Mouse (Mus musculus) c-Kit-positive CD71-positive TER-119-positive erythroid progenitor cells, embryonic 14.5 days (primary cell): ENCODE measurements around the gene Alkbh6.
A peak's percentile ranks its signal among the peaks of the same experiment; 100 is the strongest.

ENCODE experiments used
- DNase-seq: peaks from one replicate; pipeline ENCODE4 v3.0.0-alpha.2; 2013; ENCODE audit warnings: low spot score

Gene Alkbh6

GRCm38 (mm10) chr7:30295103-30295502, 13.4 kb upstream of the Alkbh6 start:
- DNase-seq = no peak

DNA sequence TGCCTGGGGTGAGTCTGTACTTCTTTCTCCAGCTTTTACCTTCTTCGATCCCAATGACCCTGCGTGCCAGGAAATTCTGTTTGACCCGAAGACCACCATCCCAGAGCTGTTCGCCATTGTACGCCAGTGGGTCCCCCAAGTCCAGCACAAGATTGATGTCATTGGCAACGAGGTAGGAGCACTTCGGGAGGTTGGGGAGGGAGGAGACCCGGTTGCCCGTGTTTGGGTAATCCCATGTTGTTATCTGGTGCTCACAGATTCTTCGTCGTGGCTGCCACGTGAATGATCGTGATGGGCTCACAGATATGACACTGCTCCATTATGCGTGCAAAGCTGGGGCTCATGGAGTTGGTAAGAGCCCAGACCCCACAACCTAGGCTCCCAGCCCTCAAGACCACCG, 11.7 kb upstream of the Alkbh6 start:
- DNase-seq = no peak

DNA sequence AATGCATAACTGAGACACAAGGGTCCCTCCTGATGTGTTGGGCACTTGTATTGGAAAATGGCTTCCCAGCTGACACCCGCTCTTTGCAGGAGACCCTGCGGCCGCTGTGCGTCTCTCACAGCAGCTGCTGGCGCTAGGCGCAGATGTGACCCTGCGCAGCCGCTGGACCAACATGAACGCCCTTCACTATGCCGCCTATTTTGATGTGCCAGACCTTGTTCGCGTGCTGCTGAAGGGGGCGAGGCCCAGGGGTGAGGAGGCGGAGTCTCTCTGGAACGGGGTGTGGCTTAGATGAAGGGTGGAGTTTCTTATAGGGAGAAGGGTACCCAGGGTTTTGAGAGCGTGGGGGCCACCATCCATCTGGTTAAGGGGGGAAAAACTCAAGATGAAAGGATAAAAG, 11.3 kb upstream of the Alkbh6 start:
- no peak for DNase-seq

DNA sequence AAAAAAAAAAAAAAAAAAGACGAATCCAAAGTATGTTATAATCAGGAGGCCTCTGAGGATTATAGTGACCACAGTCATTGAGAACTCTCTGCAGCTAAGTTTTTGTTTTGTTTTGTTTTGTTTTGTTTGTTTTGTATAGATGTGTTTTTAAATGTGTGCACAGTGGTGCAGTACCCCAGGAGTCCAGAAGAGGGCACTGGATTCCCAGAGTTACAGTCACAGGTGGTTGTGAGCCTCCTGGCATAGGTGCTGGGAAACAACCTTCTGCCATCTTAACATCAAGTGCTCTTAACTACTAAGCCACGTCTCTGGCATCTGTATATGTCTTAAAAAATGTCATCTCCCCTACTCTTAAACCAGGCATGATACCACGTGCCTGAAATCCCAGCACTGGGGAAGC, 7.6 kb upstream of the Alkbh6 start:
- DNase-seq = peak; percentile 47

DNA sequence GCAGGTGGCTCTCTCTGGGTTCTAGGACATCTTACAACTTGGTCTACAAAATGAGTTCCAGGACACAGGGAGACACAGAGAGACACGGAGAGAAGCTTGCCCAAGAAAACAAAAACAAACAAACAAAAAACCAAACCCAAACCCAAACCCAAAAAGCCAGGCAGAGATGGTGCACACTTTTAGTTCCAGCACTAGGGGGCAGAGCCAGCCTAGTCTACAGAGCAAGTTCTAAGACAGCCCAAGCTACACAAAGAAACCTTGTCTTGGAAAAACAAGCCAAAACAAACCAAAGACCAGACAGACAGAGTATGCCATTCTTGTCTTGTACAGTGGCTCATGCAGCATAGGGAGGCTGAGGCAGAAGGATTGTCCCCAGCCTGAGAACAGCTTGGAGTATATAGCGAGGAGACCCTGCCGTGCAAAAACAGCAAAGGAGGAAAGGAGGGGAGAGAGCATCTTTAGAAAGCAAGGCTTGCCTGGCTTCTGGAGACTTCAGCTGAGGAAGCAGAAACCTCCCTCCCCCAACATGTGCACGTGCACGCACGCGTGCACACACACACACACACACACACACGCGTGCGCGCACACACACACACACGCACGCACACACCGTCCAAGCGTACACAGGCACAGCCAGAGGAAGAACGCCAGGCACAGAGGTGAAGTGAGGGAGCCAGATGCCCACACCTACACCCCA, 2.3 kb upstream of the Alkbh6 start:
- DNase-seq = no peak

- no peak for DNase-seq
Measured at GRCm38 (mm10) chr7:30309395-30310129, 1.0 kb downstream of the Alkbh6 start.

- no peak for DNase-seq
Measured at GRCm38 (mm10) chr7:30310136-30310535, 1.6 kb downstream of the Alkbh6 start.

- DNase-seq = no peak
Measured at GRCm38 (mm10) chr7:30313666-30314320, 5.3 kb downstream of the Alkbh6 start.

DNA sequence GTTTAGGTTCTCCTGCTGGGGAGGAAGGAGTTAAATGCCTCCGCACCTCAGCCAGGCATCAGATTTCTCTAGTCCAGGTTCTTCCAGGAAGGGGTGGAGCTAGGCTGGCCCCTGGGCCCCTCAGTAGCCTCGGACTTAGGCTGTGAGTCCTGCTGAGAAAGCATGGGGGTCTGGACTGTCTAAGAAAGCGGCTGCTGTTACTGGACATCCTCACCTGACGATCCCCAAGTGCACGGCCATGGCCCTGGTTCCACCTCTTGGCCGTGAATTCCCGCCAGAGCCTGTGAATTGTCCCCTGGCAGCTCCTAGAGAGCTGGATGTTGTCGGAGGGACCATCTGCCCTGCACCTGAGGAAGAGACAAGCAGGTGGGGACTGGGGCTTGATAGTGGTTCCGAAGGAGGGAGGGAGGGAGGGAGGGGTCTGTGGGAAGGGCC, 6.2 kb downstream of the Alkbh6 start, which contains the start of gene Syne4:
Gene Syne4 (plus strand): TSS at position 87 of the 435 bp plus-strand sequence.
- DNase-seq = no peak

GRCm38 (mm10) chr7:30315559-30316529, 7.3 kb downstream of the Alkbh6 start:
- no peak for DNase-seq

GRCm38 (mm10) chr7:30318142-30318541, 9.6 kb downstream of the Alkbh6 start:
- no peak for DNase-seq

GRCm38 (mm10) chr7:30320946-30321345, 12.4 kb downstream of the Alkbh6 start:
- no peak for DNase-seq

DNA sequence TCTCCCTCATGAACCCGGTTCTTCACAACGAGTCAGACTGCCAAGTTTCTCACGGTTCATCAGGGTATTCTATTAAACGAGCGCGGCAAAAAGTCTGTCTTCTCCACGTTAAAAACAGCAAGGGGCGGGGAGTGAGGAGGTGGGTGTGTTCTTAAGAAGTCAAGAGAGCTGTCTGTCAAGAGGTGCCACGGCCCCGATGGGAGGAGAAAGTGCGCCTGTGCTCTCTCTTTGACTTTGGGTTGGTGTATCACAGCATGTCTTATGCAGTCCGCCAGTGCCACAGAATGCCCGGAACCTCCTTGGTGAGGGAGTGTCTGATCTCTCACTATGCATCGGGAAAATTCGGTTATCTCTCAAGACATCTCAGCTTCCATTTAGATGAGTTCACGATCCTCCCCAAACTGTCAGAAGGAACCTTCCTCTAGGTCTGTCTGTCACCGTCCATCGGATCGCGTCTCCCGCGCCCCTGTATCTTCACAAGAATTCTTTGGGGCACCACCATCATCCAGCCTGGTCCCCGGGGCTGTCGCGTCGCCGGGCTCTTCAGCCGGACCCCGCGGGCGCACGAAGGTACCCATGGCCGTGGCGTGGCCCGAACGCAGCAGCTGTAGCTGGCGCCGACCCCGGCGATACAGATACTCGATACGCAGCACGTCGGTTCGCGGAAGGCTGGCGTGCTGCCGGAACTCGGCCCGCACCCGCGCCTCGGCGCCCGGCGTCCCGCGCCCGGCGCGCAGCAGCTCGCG, 13.2 kb downstream of the Alkbh6 start, which contains the start of gene E130208F15Rik:
Gene E130208F15Rik (plus strand): TSS at position 202 of the 746 bp plus-strand sequence.
- peak; percentile 83 for DNase-seq

DNA sequence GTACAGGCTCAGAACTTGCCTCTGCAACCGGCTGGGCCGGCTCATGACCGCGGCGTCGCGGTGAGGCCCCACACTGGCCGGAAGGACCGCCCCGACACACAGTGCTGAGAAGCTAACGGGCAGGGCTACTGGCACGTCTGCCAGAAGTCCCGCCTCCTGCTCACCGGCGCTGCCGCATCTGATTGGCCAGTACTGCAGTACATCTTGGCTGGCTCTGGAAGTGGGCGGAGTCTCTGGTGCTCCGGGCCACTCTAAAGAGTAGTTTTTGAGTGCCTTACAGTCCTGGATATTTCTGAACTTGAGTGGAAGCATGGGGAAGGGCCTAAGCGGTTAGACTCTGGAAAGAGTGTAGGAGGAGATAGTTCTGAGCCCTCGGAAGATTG, 13.8 kb downstream of the Alkbh6 start:
- peak; percentile 95 for DNase-seq

GRCm38 (mm10) chr7:30322865-30323264, 14.3 kb downstream of the Alkbh6 start:
- DNase-seq = peak; percentile 50

DNA sequence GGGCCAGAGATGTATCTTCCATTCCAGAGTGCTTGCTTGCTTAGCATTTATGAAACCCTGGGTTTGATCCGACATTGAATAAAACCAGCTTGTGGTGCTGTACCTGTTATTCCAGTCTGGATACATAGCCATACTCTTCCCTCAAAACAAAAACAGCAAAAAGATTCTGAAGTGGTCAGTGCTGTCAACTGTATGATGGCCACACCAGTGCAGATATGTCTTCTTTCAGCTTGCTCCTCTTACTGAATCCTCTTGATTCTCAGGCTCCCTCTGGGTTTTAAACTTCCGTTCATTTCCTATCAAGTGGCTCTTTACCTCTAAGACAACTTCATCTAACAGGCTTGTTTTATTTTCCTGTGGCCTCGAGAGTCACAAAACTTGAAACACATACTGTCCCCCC, 15.3 kb downstream of the Alkbh6 start, which contains the start of gene Sdhaf1:
Gene Sdhaf1 (minus strand): TSS at position 101 of the 400 bp plus-strand sequence.
- DNase-seq = no peak

GRCm38 (mm10) chr7:30324300-30324944, 15.9 kb downstream of the Alkbh6 start:
- DNase-seq = no peak

- DNase-seq = peak; percentile 67
Measured at GRCm38 (mm10) chr7:30325364-30325763, 16.8 kb downstream of the Alkbh6 start.

DNA sequence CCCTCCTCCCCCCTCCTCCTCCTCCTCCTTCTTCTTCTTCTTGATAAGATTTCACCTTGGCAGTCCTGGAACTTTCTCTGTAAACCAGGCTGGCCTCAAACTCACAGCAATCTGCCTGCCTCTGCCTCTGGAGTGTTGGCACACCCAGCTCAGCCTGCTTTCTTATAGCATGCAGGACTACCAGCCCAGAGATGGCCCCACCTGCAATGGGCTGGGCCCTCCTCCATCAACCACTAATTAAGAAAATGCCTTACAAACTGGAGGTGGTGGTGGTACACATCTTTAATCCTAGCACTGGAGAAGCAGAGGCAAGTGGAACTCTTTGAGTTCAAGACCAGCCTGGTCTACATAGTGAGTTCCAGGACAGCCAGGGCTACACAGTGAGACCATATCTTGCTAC, 17.9 kb downstream of the Alkbh6 start:
- no peak for DNase-seq

DNA sequence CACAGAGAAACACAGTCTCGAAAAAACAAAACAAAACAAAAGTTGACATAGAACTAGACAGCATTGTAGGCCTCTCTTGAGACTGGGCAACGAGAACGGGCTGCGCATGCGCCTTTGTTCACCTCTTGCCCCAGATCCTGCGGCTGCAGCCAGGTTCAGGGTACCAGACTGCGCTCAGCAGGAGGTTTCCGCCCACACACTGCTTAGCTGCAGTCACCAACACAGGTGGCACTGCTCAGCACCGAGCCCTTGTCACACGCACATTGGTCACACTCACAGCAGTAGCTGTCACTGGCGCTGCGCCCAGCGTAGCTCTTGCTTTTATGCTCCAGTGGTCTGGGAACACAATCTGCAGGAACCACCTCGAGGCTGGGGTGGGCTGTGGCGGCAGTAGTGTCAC, 18.6 kb downstream of the Alkbh6 start:
- DNase-seq = no peak
